Mouse (Mus musculus): ENCODE results near the gene Nkx2-1. TPM values are rescaled to one million over a fixed set of nuclear protein-coding genes. Genes with fewer than 3 reads are reported as not detected.

The Nkx2-1 gene
- not detected for polyA plus RNA-seq (2014; fragmentation: Illumina TruSeq; extraction: RNeasy Lipid Tissue Mini Kit (QIAGEN cat#74804); ENCODE audit: low read depth, low replicate concordance)

DNA sequence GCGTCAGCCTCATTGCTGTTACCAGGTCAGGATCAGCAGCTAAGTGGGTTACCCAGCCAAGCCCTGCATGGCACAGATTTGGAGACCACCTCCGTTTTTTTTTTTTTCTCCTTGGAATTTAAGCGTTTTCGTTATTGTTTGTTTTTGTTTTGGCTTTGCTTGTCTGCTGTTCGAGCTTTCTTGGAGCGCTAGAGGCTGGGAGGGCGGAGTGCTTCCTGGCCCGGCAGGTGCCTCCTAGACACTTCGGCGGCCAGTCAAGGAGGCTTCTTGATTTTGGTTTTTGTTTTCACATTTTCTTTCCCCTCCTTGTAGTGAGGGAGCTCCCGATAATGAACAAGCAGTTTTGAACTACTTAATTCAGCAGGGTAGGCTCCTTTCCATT is at the start of gene Nkx2-1:
TSS of gene Nkx2-1 (minus strand) at position 25 of the 382 bp plus-strand sequence.

Other genes starting within 250 kb of the Nkx2-1 start
- 36.3 TPM for gene Mbip, start 191.0 kb downstream of the Nkx2-1 start, polyA plus RNA-seq (2014; fragmentation: Illumina TruSeq; extraction: RNeasy Lipid Tissue Mini Kit (QIAGEN cat#74804); ENCODE audit: low read depth, low replicate concordance)
- gene Nkx2-9, start 76.4 kb upstream of the Nkx2-1 start, polyA plus RNA-seq (2014; fragmentation: Illumina TruSeq; extraction: RNeasy Lipid Tissue Mini Kit (QIAGEN cat#74804); ENCODE audit: low read depth, low replicate concordance): not detected
- gene Pax9, start 154.9 kb upstream of the Nkx2-1 start, polyA plus RNA-seq (2014; fragmentation: Illumina TruSeq; extraction: RNeasy Lipid Tissue Mini Kit (QIAGEN cat#74804); ENCODE audit: low read depth, low replicate concordance): not detected

Data from adrenal gland, adult 10 weeks (tissue).